In genomic region chr15:82434541-82434940, GRCm38 (mm10) we compare ENCODE assay signal across 23 mouse cellular contexts. TPM values are rescaled to one million over a fixed set of nuclear protein-coding genes. Genes with fewer than 3 reads are reported as not detected.
DNase-seq lines count a peak whose midpoint lies in the region; ATAC-seq and TF ChIP-seq lines count a peak whose summit lies in the region.
"Had no signal": no experiment of that assay in that cellular context is flagged by ENCODE, and none has a peak within 500 bp of the region (broad histone marks: within the 10 kb centered on the region; RNA-seq: fewer than 3 reads in every experiment).

No protein-coding gene starts in this region.

- peak; percentile 93 for DNase-seq in liver, adult 2 months (ENCODE audit: extremely low read depth, low read depth, low spot score)
- DNase-seq: adrenal gland, adult 8-10 months; adrenal gland, postnatal 10 days; adrenal gland, postnatal 14 days; adrenal gland, postnatal 25 days; adrenal gland, postnatal 36 days; B cell, adult 2 months; cerebellum, adult 11 months; cerebellum, adult 11-12 months; cerebellum, adult 18-20 months; cerebellum, adult 2 months had no signal

- H3K27me3 ChIP-seq in liver, adult 2 months (ENCODE audit: control insufficient read depth, insufficient read depth, low read length) = no peaks in the 10 kb centered on the region
- H3K27me3 ChIP-seq in liver, embryonic 12.5 days (replicated peaks) = no peaks in the 10 kb centered on the region

- H3K4me1 ChIP-seq in liver, adult 2 months (ENCODE audit: control insufficient read depth, insufficient read depth, low read length) = peaks cover 20% of the 10 kb centered on the region
- H3K4me1 ChIP-seq in liver, embryonic 12.5 days = no peaks in the 10 kb centered on the region

- H3K79me2 ChIP-seq in liver, adult 2 months (ENCODE audit: control insufficient read depth, insufficient read depth, low read length) = no peaks in the 10 kb centered on the region

- peak overlapping the region; percentile 79 for H3K27ac ChIP-seq in liver, adult 2 months (replicated peaks; ENCODE audit: insufficient read depth, low read depth, low read length)
- no peak overlapping the region for H3K27ac ChIP-seq in liver, embryonic 12.5 days

- no peak overlapping the region for H3K4me2 ChIP-seq in liver, embryonic 12.5 days

- H3K9ac ChIP-seq in liver, adult 2 months (ENCODE audit: low read depth, low read length) = no peak overlapping the region
- no peak overlapping the region for H3K9ac ChIP-seq in liver, embryonic 12.5 days

- no peaks in the 10 kb centered on the region for H3K9me3 ChIP-seq in liver, embryonic 12.5 days (replicated peaks)

- WGBS in liver, adult 2 months = 29% methylated on average over 3 of the region's 3 CpGs
- WGBS in liver, embryonic 12.5 days (ENCODE audit: insufficient replicate concordance) = 71% methylated on average over 3 of the region's 3 CpGs

- no peak for ATAC-seq in liver, embryonic 12.5 days
- ATAC-seq: activated CD4-positive, CD25-positive, alpha-beta regulatory T cell, adult 4 months; CD4-positive, CD25-positive, alpha-beta regulatory T cell, adult 4 months; Patski had no signal

- H3K4me3 ChIP-seq in liver, adult 2 months (ENCODE audit: insufficient read depth, low read depth, low read length) = no peak overlapping the region
- no peak overlapping the region for H3K4me3 ChIP-seq in liver, embryonic 12.5 days

- no peak for TF ChIP-seq CTCF in liver, adult 2 months (IDR thresholded peaks at IDR 0.05; ENCODE audit: low read depth, low read length)

- no peaks in the 10 kb centered on the region for H3K36me3 ChIP-seq in liver, adult 2 months (ENCODE audit: control insufficient read depth, insufficient read depth, low read length)
- no peaks in the 10 kb centered on the region for H3K36me3 ChIP-seq in liver, embryonic 12.5 days
- H3K36me3 ChIP-seq: G1E had no signal

- no peak for TF ChIP-seq POLR2A in liver, adult 2 months (IDR thresholded peaks at IDR 0.05; ENCODE audit: extremely low read depth, insufficient read depth, low read length)

RNA-seq across cellular contexts. Expression of gene Cyp2d9, which starts 1.3 kb away (rescaled TPM):
- total RNA-seq in liver, adult 2 months (2014; rRNA removed) = 46.2 and 99.8 TPM in 2 replicates
- polyA plus RNA-seq in liver, adult 2 months (2012; rRNA removed) = 103 and 162 TPM in 2 replicates
- polyA plus RNA-seq in liver, embryonic 12.5 days (2016; fragmentation: Nextera tagmentation; extraction: Ambion mirVana) = 0.23 and 0.47 TPM in 2 replicates
- total RNA-seq: adrenal gland, adult 18-20 months; adrenal gland, postnatal 25 days; CH12.LX; ES-E14; MEL had no signal
- polyA plus RNA-seq: activated CD4-positive, CD25-positive, alpha-beta regulatory T cell, adult 4 months; adrenal gland, adult 2 months; brain, embryonic 14.5 days; C2C12; CD4-positive, CD25-positive, alpha-beta regulatory T cell, adult 4 months; cerebellum, adult 2 months; G1E; Patski had no signal

RNA-seq across cellular contexts. Expression of gene Cyp2d10, which starts 27.5 kb away (rescaled TPM):
- total RNA-seq in liver, adult 2 months (2014; rRNA removed) = 729 and 912 TPM in 2 replicates
- polyA plus RNA-seq in liver, adult 2 months (2012; rRNA removed) = 1,682 and 1,823 TPM in 2 replicates
- 10.1 and 11.2 TPM in 2 replicates for polyA plus RNA-seq in liver, embryonic 12.5 days (2016; fragmentation: Nextera tagmentation; extraction: Ambion mirVana)
- total RNA-seq: adrenal gland, adult 18-20 months; CH12.LX; ES-E14; MEL had no signal
- polyA plus RNA-seq: activated CD4-positive, CD25-positive, alpha-beta regulatory T cell, adult 4 months; brain, embryonic 14.5 days; C2C12; CD4-positive, CD25-positive, alpha-beta regulatory T cell, adult 4 months; cerebellum, adult 2 months; G1E had no signal

RNA-seq across cellular contexts. Expression of gene Cyp2d11, which starts 40.7 kb away (rescaled TPM):
- 0.46 and 0.54 TPM in 2 replicates for total RNA-seq in liver, adult 2 months (2014; rRNA removed)
- polyA plus RNA-seq in liver, adult 2 months (2012; rRNA removed) = 0.32 and 0.91 TPM in 2 replicates
- polyA plus RNA-seq in liver, embryonic 12.5 days (2016; fragmentation: Nextera tagmentation; extraction: Ambion mirVana) = not detected in 2 replicates
- total RNA-seq: adrenal gland, postnatal 14 days; adrenal gland, postnatal 36 days; CH12.LX; ES-E14; G1E; MEL had no signal
- polyA plus RNA-seq: activated CD4-positive, CD25-positive, alpha-beta regulatory T cell, adult 4 months; adrenal gland, adult 2 months; brain, embryonic 14.5 days; C2C12; CD4-positive, CD25-positive, alpha-beta regulatory T cell, adult 4 months; cerebellum, adult 2 months; G1E; Patski had no signal

RNA-seq across cellular contexts. Expression of gene Cyp2d22, which starts 54.5 kb away (rescaled TPM):
- 83.3 and 105 TPM in 2 replicates for total RNA-seq in liver, adult 2 months (2014; rRNA removed)
- 316 and 337 TPM in 2 replicates for polyA plus RNA-seq in liver, adult 2 months (2012; rRNA removed)
- polyA plus RNA-seq in liver, embryonic 12.5 days (2016; fragmentation: Nextera tagmentation; extraction: Ambion mirVana) = 8.0 and 8.1 TPM in 2 replicates
- total RNA-seq: MEL had no signal
- polyA plus RNA-seq: G1E had no signal

Comparison
In these comparisons a context has a peak if more than half of its experiments do, and no peak if none do; other contexts are left out.
1. RNA of gene Cyp2d9, which starts 1.3 kb away (polyA plus RNA-seq): 103 to 162 TPM in liver, adult 2 months; 0.23 to 0.47 TPM in liver, embryonic 12.5 days; every median in the first group is over 10 times any median in the second.
2. RNA of gene Cyp2d10, which starts 27.5 kb away (polyA plus RNA-seq): 1,682 to 1,823 TPM in liver, adult 2 months; 10.1 to 11.2 TPM in liver, embryonic 12.5 days; every median in the first group is over 100 times any median in the second.